Mouse (Mus musculus) myocyte (in vitro differentiated cells): ENCODE data around the gene Bach2. TPM values are rescaled to one million over a fixed set of nuclear protein-coding genes. Genes with fewer than 3 reads are reported as not detected.

ENCODE experiments used
- H3K27me3 ChIP-seq: one replicate; pipeline ENCODE4 v1.6.1; 2011; ENCODE audit not compliant: control insufficient read depth, insufficient read depth, insufficient read length
- H3K36me3 ChIP-seq: one replicate; pipeline ENCODE4 v1.6.1; 2011; ENCODE audit not compliant: control insufficient read depth, insufficient read depth
- H3K4me2 ChIP-seq: one replicate; pipeline ENCODE4 v1.6.1; 2011; ENCODE audit warnings: low read depth, control low read depth
- H3K4me3 ChIP-seq: one replicate; pipeline ENCODE4 v1.5.1; 2011; ENCODE audit warnings: mild to moderate bottlenecking, control low read depth, moderate library complexity
- H3K79me2 ChIP-seq: one replicate; pipeline ENCODE4 v1.6.1; 2011; ENCODE audit not compliant: control insufficient read depth, insufficient read depth
- H3ac ChIP-seq: one replicate; pipeline ENCODE4 v1.6.1; 2011; ENCODE audit not compliant: control insufficient read depth, insufficient read length
- CEBPB ChIP-seq: IDR thresholded peaks from 2 replicates; pipeline ENCODE4 v1.6.1; 2011; ENCODE audit warnings: mild to moderate bottlenecking, moderate library complexity; ENCODE audit not compliant: poor library complexity, insufficient read depth, severe bottlenecking
- E2F4 ChIP-seq: IDR thresholded peaks from one replicate; pipeline ENCODE4 v1.6.1; 2011; ENCODE audit warnings: mild to moderate bottlenecking, control low read depth, moderate library complexity; ENCODE audit not compliant: insufficient read depth
- MAX ChIP-seq: IDR thresholded peaks from one replicate; pipeline ENCODE4 v1.6.1; 2011; ENCODE audit warnings: low read depth, mild to moderate bottlenecking, control low read depth
- MYOD1 ChIP-seq, 3 experiments: IDR thresholded peaks; one replicate each; pipeline ENCODE4 v1.6.1; 2011; ENCODE audit warnings: control low read depth in 2 of 3, low read depth in 2 of 3, mild to moderate bottlenecking in 2 of 3, moderate library complexity in 1 of 3; ENCODE audit not compliant: insufficient read length in 2 of 3, control insufficient read depth in 1 of 3
- MYOG ChIP-seq, 3 experiments: IDR thresholded peaks; one replicate each; pipeline ENCODE4 v1.6.1; 2011; ENCODE audit warnings: control low read depth in 2 of 3, low read depth in 2 of 3, mild to moderate bottlenecking in 2 of 3; ENCODE audit not compliant: insufficient read length in 2 of 3, control insufficient read depth in 1 of 3, insufficient read depth in 1 of 3
- POLR2A ChIP-seq: IDR thresholded peaks from one replicate; pipeline ENCODE4 v1.6.1; 2011; ENCODE audit warnings: low read depth, mild to moderate bottlenecking, control low read depth, moderate library complexity; ENCODE audit not compliant: insufficient read length
- POLR2AphosphoS2 ChIP-seq: IDR thresholded peaks from one replicate; pipeline ENCODE4 v1.6.1; 2011; ENCODE audit warnings: low read depth, control low read depth; ENCODE audit not compliant: insufficient read length
- REST ChIP-seq: IDR thresholded peaks from one replicate; pipeline ENCODE4 v1.6.1; 2011; ENCODE audit warnings: mild to moderate bottlenecking, control low read depth, moderate library complexity; ENCODE audit not compliant: insufficient read depth, insufficient read length
- SRF ChIP-seq: IDR thresholded peaks from one replicate; pipeline ENCODE4 v1.6.1; 2011; ENCODE audit warnings: low read depth; ENCODE audit not compliant: control insufficient read depth, insufficient read length
- TCF12 ChIP-seq: IDR thresholded peaks from one replicate; pipeline ENCODE4 v1.6.1; 2011; ENCODE audit warnings: mild to moderate bottlenecking, control low read depth; ENCODE audit not compliant: poor library complexity, insufficient read depth, severe bottlenecking
- TCF3 ChIP-seq: IDR thresholded peaks from one replicate; pipeline ENCODE4 v1.6.1; 2011; ENCODE audit warnings: low read depth, control low read depth; ENCODE audit not compliant: insufficient read length
- USF1 ChIP-seq: IDR thresholded peaks from one replicate; pipeline ENCODE4 v1.6.1; 2011; ENCODE audit warnings: low read depth, mild to moderate bottlenecking, control low read depth, moderate library complexity
- polyA plus RNA-seq: library from polyadenylated mRNA; unstranded; fragments of >200 nt; fragmentation: generic; extraction: Trizol; gene quantifications from one replicate; pipeline ENCODE4 v1.2.1, GENCODE M21; 2012; ENCODE audit warnings: missing spikeins

Bach2 gene
- polyA plus RNA-seq, 1 experiment, result 0.29 TPM

DNA sequence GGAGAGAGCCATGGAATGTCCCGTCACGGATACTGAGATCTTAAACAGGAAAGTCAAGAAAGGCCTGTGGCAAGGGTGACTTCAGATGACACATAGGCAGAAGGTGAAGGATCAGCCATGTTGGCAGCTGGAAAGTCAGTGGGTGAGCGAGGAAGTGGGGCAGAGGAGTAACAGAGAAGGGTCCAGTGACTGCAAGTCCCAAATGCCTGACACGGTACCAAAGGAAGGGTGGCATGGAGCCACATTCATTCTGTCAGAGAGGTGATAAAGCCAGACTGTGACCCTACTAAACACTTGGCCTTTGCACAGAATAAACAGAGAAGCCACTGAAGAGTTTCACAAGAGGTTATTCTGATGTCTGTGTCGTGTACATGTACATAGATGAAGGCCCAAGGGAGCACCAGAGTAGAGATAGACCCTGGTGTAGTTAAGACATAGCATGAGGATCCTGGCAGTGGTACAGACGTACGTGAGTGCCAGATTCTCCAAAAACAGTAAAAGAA, 267.8 kb downstream of the Bach2 start:
- Histone ChIP-seq H3ac (no peak overlapping the region), H3K36me3 (no peaks in the 10 kb centered on the region), H3K27me3 (no peaks in the 10 kb centered on the region), H3K79me2 (no peaks in the 10 kb centered on the region), H3K4me3 (no peak overlapping the region), H3K4me2 (no peak overlapping the region)
- TF ChIP-seq TCF3 (no peak), USF1 (no peak)

DNA sequence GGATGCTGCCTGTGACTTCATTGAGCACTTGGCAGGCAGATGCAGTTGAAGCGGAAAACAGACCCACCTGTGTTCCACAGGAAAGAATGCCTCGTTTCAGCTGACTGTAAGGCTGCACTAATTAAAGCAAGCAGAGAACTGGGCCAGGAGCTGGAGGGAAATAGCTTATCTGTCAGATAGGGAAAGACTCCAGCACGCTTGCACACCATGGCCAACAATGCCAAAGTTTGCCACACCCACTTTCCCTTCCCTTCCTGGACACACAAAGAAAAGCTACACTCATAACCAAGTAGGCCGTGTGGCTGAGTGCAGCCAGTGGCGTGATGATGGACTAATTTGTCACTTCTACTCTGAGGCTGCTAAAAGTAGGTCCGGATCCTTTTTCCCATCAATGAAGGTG, 268.4 kb downstream of the Bach2 start:
- Histone ChIP-seq H3ac (no peak overlapping the region), H3K27me3 (no peaks in the 10 kb centered on the region), H3K36me3 (no peaks in the 10 kb centered on the region), H3K4me2 (no peak overlapping the region), H3K4me3 (no peak overlapping the region), H3K79me2 (no peaks in the 10 kb centered on the region)
- no peak for TF ChIP-seq E2F4
- no peak for TF ChIP-seq TCF12
- TF ChIP-seq POLR2AphosphoS2, result no peak
- TF ChIP-seq MAX, result no peak
- TF ChIP-seq TCF3, result no peak
- no peak for TF ChIP-seq SRF
- TF ChIP-seq REST, result no peak
- no peak for TF ChIP-seq POLR2A
- no peak for TF ChIP-seq MYOG (IDR thresholded peaks at IDR 0.05; ENCODE audit: control insufficient read depth in 1 of 3, insufficient read depth in 1 of 3, insufficient read length in 2 of 3, low read depth in 2 of 3)
- no peak for TF ChIP-seq MYOD1 (IDR thresholded peaks at IDR 0.05; ENCODE audit: control insufficient read depth in 1 of 3, insufficient read length in 2 of 3, low read depth in 2 of 3)
- no peak for TF ChIP-seq USF1
- TF ChIP-seq CEBPB, result no peak

DNA sequence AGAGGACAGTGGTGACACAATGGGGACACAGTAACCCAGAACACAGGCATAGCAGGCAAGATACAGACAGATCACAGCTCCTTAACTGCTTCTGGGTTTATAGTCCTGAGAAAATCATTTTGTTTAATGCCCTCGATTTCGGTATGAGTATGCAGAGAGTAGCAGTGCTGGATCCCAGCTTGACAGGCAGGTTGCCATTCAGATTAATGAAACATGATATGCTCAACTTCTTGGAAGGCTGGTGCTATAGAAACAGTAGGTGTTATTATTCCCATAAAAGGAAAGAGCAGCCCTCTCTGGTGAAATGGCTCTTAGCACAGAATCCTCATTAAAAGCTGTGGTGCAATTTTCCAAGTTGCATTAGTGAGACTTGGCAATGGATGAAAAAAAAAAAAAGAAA, 270.0 kb downstream of the Bach2 start:
- H3K4me2 ChIP-seq, result no peak overlapping the region

DNA sequence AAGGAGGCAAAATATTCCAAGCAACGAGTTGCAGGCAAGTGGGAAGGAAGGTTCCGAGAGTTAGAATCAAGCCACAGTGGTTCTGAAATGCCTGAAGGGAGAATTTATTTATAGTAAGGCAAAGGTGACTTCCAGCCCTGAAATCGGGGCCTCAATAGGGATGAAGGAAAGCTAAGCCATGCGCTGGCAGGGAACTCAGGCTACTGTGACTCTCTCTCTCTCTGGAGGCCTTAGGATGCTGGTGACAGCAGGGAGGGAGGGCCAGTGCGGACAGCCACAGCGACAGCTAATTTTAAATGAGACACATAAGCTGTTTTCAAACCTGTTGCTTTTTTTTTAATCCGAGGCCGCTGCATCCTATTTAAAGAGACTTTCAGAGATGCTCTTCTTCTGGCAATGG, 270.4 kb downstream of the Bach2 start:
- no peak overlapping the region for H3K4me2 ChIP-seq

More for the DNA sequence above, 270.0 kb downstream of the Bach2 start:
- H3K27me3 ChIP-seq, result no peaks in the 10 kb centered on the region
- no peak for TF ChIP-seq MYOG (IDR thresholded peaks at IDR 0.05; ENCODE audit: control insufficient read depth in 1 of 3, insufficient read depth in 1 of 3, insufficient read length in 2 of 3, low read depth in 2 of 3)
- TF ChIP-seq CEBPB, result no peak
- TF ChIP-seq REST, result no peak
- no peak for TF ChIP-seq POLR2A
- no peak overlapping the region for H3ac ChIP-seq
- H3K79me2 ChIP-seq, result no peaks in the 10 kb centered on the region
- H3K36me3 ChIP-seq, result no peaks in the 10 kb centered on the region
- no peak overlapping the region for H3K4me3 ChIP-seq

DNA sequence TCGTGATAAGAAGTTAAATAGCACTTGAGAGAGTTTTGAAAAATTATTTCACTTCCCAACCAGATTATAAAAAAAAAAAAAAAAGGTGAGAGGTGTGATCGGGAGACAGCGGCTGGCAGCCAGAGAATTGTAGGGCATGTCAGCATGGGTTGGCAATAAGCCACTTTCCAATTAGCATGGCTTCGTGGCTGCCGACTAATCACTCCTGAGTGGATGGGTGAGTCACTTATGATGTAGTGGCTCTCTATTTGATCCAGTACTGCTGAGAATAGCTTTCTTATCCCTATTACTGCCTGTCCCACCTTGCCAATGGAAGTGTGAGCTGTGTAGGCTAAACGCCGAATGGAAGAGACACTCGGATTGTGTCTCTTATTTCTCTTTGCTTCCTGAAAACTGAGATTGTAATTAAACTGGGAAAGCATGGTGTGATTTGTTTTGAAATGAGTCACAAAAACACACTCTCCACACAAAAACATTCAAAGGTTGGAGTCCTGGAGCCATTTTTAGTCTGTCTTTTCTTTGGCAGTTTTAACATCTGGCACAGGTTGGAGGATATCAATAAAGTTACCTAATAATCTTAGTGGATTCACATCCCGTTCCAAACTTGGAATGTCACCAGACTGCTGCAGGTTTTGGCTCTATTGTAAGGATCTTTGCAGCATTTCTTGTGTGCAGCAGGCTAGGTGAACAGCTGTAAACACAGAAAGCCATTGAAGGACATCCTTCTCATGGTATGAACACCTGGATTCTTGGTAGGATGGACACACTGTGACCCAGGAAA, 271.4 kb downstream of the Bach2 start:
- TF ChIP-seq TCF12 (no peak), USF1 (no peak), SRF (no peak), REST (no peak)

More for the DNA sequence above, 270.4 kb downstream of the Bach2 start:
- Histone ChIP-seq H3K79me2 (no peaks in the 10 kb centered on the region), H3K36me3 (no peaks in the 10 kb centered on the region), H3K4me3 (no peak overlapping the region), H3K27me3 (no peaks in the 10 kb centered on the region), H3ac (no peak overlapping the region)
- TF ChIP-seq E2F4, result no peak
- no peak for TF ChIP-seq MAX
- TF ChIP-seq SRF, result no peak
- no peak for TF ChIP-seq USF1
- no peak for TF ChIP-seq CEBPB
- no peak for TF ChIP-seq REST
- TF ChIP-seq TCF3, result no peak
- TF ChIP-seq MYOD1 (IDR thresholded peaks at IDR 0.05; ENCODE audit: control insufficient read depth in 1 of 3, insufficient read length in 2 of 3, low read depth in 2 of 3), result no peak
- TF ChIP-seq POLR2A, result no peak
- no peak for TF ChIP-seq POLR2AphosphoS2
- TF ChIP-seq TCF12, result no peak

More for the DNA sequence above, 271.4 kb downstream of the Bach2 start:
- Histone ChIP-seq H3ac (no peak overlapping the region), H3K4me2 (no peak overlapping the region), H3K4me3 (no peak overlapping the region), H3K36me3 (no peaks in the 10 kb centered on the region), H3K79me2 (no peaks in the 10 kb centered on the region), H3K27me3 (no peaks in the 10 kb centered on the region)
